In the genomic region with DNA sequence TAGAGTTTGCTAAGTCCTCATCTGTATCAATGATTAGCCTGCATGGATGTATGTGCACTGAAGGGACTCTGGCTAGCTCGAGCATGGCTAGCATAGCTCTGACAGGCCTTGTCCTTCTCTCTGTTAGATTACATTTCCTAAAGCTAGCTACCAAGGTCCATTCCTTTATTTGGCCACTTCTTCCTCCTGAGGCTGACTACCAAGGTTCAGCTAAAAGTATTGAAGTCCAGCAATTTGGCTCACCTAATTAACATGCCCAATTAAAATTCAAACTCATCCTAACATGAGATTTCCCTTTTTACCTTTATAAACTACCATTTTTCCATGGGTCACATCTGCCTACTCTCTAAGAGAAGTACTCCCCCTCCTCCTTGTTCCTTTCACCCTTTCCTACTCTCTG, we compare ENCODE assay signal across 21 mouse cellular contexts. TPM values are rescaled to one million over a fixed set of nuclear protein-coding genes. Genes with fewer than 3 reads are reported as not detected.
DNase-seq lines count a peak whose midpoint lies in the region; ATAC-seq and TF ChIP-seq lines count a peak whose summit lies in the region.
"Had no signal": no experiment of that assay in that cellular context is flagged by ENCODE, and none has a peak within 500 bp of the region (broad histone marks: within the 10 kb centered on the region; RNA-seq: fewer than 3 reads in every experiment).

No protein-coding gene starts in this region.

- H3K4me2 ChIP-seq in kidney, embryonic 14.5 days (replicated peaks; ENCODE audit: low read depth, low read length): no peak overlapping the region
- no peak overlapping the region for H3K4me2 ChIP-seq in kidney, embryonic 15.5 days

- 77% methylated on average over 1 of the region's 1 CpGs for WGBS in kidney, embryonic 14.5 days
- 37% methylated on average over 1 of the region's 1 CpGs for WGBS in kidney, adult 2 months
- WGBS in kidney, embryonic 15.5 days: 68% methylated on average over 1 of the region's 1 CpGs

- no peak overlapping the region for H3K27ac ChIP-seq in kidney, embryonic 14.5 days (ENCODE audit: low read depth, low read length)
- H3K27ac ChIP-seq in kidney, adult 2 months (ENCODE audit: insufficient read depth, low read depth, low read length): peak overlapping the region; percentile 63; the same call in 1 of the 2 replicates
- H3K27ac ChIP-seq in kidney, embryonic 15.5 days: no peak overlapping the region

- no peak for TF ChIP-seq CTCF in kidney, adult 2 months (conservative IDR thresholded peaks at IDR 0.05; ENCODE audit: insufficient read depth, insufficient read length, low read depth, low read length)

- no peak overlapping the region for H3K9ac ChIP-seq in kidney, embryonic 14.5 days (ENCODE audit: low read depth, low read length)
- H3K9ac ChIP-seq in kidney, embryonic 15.5 days: no peak overlapping the region

- peak; percentile 18 for DNase-seq in kidney, adult 11 months
- DNase-seq in kidney, adult 2 months: peak; percentile 66
- DNase-seq in kidney, adult 18-20 months: no peak
- peak; percentile 58 for DNase-seq in kidney, adult 9 months
- DNase-seq: adrenal gland, adult 2 months; adrenal gland, adult 8-10 months; adrenal gland, postnatal 10 days; adrenal gland, postnatal 14 days; adrenal gland, postnatal 25 days; adrenal gland, postnatal 36 days; B cell, adult 2 months; cerebellum, adult 11 months; cerebellum, adult 11-12 months; cerebellum, adult 18-20 months had no signal

- ATAC-seq in kidney, embryonic 14.5 days (ENCODE audit: low FRiP score, low TSS enrichment): no peak
- no peak for ATAC-seq in kidney, embryonic 15.5 days (replicated peaks; ENCODE audit: low FRiP score)
- ATAC-seq: activated CD4-positive, CD25-positive, alpha-beta regulatory T cell, adult 4 months; CD4-positive, CD25-positive, alpha-beta regulatory T cell, adult 4 months; Patski had no signal

- peaks cover 12% of the 10 kb centered on the region for H3K36me3 ChIP-seq in kidney, embryonic 14.5 days (ENCODE audit: control insufficient read depth, insufficient read depth, low read length)
- peaks cover 2% of the 10 kb centered on the region for H3K36me3 ChIP-seq in kidney, adult 2 months (ENCODE audit: control insufficient read depth, insufficient read depth, low read length)
- peaks cover 15% of the 10 kb centered on the region for H3K36me3 ChIP-seq in kidney, embryonic 15.5 days

- H3K4me3 ChIP-seq in kidney, embryonic 14.5 days (ENCODE audit: low read length): no peak overlapping the region
- no peak overlapping the region for H3K4me3 ChIP-seq in kidney, adult 2 months (ENCODE audit: insufficient read depth, low read depth, low read length)
- H3K4me3 ChIP-seq in kidney, embryonic 15.5 days (replicated peaks): no peak overlapping the region

- H3K27me3 ChIP-seq in kidney, embryonic 14.5 days (ENCODE audit: control insufficient read depth, insufficient read depth, low read length): no peaks in the 10 kb centered on the region
- no peaks in the 10 kb centered on the region for H3K27me3 ChIP-seq in kidney, adult 2 months (replicated peaks; ENCODE audit: control insufficient read depth, insufficient read depth, low read length)
- no peaks in the 10 kb centered on the region for H3K27me3 ChIP-seq in kidney, embryonic 15.5 days
- H3K27me3 ChIP-seq: CH12.LX, Patski had no signal

- no peaks in the 10 kb centered on the region for H3K9me3 ChIP-seq in kidney, embryonic 14.5 days (ENCODE audit: control insufficient read depth, low read length)
- no peaks in the 10 kb centered on the region for H3K9me3 ChIP-seq in kidney, embryonic 15.5 days (replicated peaks)
- H3K9me3 ChIP-seq: G1E had no signal

- TF ChIP-seq POLR2A in kidney, adult 2 months (IDR thresholded peaks at IDR 0.05; ENCODE audit: low read depth, low read length): no peak

- H3K4me1 ChIP-seq in kidney, embryonic 14.5 days (ENCODE audit: control insufficient read depth, insufficient read depth, low read length): no peaks in the 10 kb centered on the region
- peaks cover 18% of the 10 kb centered on the region for H3K4me1 ChIP-seq in kidney, adult 2 months (ENCODE audit: control insufficient read depth, insufficient read depth, low read length)
- 0 out of 2 replicates have a peak, but pooled peaks cover 7% of the 10 kb centered on the region for H3K4me1 ChIP-seq in kidney, embryonic 15.5 days

RNA-seq across cellular contexts. Expression of gene Gspt1, which starts 11.7 kb away (rescaled TPM):
- polyA plus RNA-seq in kidney, embryonic 14.5 days (2014; fragmentation: Nextera tagmentation; extraction: Ambion mirVana): 106 and 107 TPM in 2 replicates
- 17.4 and 19.1 TPM in 2 replicates for polyA plus RNA-seq in kidney, adult 2 months (2012; rRNA removed)
- 85.1 and 86.3 TPM in 2 replicates for polyA plus RNA-seq in kidney, embryonic 15.5 days (2015; fragmentation: Nextera tagmentation; extraction: Ambion mirVana)

RNA-seq across cellular contexts. Expression of gene Rsl1d1, which starts 39.3 kb away (rescaled TPM):
- polyA plus RNA-seq in kidney, embryonic 14.5 days (2014; fragmentation: Nextera tagmentation; extraction: Ambion mirVana): 235 and 236 TPM in 2 replicates
- polyA plus RNA-seq in kidney, adult 2 months (2012; rRNA removed): 6.1 and 9.5 TPM in 2 replicates
- 189 and 206 TPM in 2 replicates for polyA plus RNA-seq in kidney, embryonic 15.5 days (2015; fragmentation: Nextera tagmentation; extraction: Ambion mirVana)

Comparison
In these comparisons a context has a peak if more than half of its experiments do, and no peak if none do; other contexts are left out.
1. RNA of gene Rsl1d1, which starts 39.3 kb away (polyA plus RNA-seq): 235 to 236 TPM in kidney, embryonic 14.5 days and 189 to 206 TPM in kidney, embryonic 15.5 days; 6.1 to 9.5 TPM in kidney, adult 2 months; every median in the first group is over 10 times any median in the second.